ENCODE assay signal across 21 mouse cellular contexts in the genomic region with DNA sequence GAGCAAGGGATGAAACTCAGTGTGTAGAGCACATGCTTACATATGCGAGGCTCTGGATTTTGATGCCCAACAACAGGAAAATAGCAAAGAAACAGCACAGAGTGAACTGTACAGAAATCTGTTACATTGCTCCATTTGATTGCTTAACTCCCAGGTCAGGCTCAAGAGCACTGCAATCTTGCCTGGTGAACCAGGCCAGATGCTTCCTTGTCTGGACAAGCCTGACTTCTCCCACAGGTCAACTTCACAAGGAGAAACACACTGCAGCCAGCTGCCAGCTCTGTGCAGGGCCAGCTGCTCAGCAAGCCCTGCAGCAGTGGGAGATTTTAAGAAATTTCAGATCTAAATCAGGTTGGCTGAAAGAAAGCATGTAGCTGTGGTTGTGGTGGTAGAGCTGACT.
DNase-seq lines count a peak whose midpoint lies in the region; ATAC-seq and TF ChIP-seq lines count a peak whose summit lies in the region.
"Had no signal": no experiment of that assay in that cellular context is flagged by ENCODE, and none has a peak within 500 bp of the region (broad histone marks: within the 10 kb centered on the region; RNA-seq: fewer than 3 reads in every experiment).

No protein-coding gene starts in this region.

- no peak overlapping the region for H3K27ac ChIP-seq in lung, embryonic 14.5 days (ENCODE audit: low read depth)
- H3K27ac ChIP-seq: forebrain, embryonic 10.5 days; hindbrain, embryonic 15.5 days; liver, embryonic 12.5 days; macrophage; midbrain, embryonic 13.5 days had no signal

- H3K4me2 ChIP-seq in lung, embryonic 14.5 days: no peak overlapping the region
- H3K4me2 ChIP-seq: heart, embryonic 12.5 days; hindbrain, embryonic 15.5 days; liver, embryonic 12.5 days; midbrain, embryonic 13.5 days had no signal

- no peaks in the 10 kb centered on the region for H3K36me3 ChIP-seq in lung, embryonic 14.5 days (ENCODE audit: insufficient read depth)
- H3K36me3 ChIP-seq: forebrain, embryonic 10.5 days; G1E; heart, embryonic 12.5 days; hindbrain, embryonic 15.5 days; liver, embryonic 12.5 days; midbrain, embryonic 13.5 days had no signal

- H3K4me1 ChIP-seq in lung, adult 2 months (ENCODE audit: control insufficient read depth, insufficient read depth, low read length): no peaks in the 10 kb centered on the region
- no peaks in the 10 kb centered on the region for H3K4me1 ChIP-seq in lung, embryonic 14.5 days (ENCODE audit: insufficient read depth)
- H3K4me1 ChIP-seq: forebrain, embryonic 10.5 days; heart, embryonic 12.5 days; hindbrain, embryonic 15.5 days; liver, embryonic 12.5 days; midbrain, embryonic 13.5 days had no signal

- ATAC-seq in lung, embryonic 14.5 days (ENCODE audit: insufficient read depth): no peak
- ATAC-seq: CD4-positive, CD25-positive, alpha-beta regulatory T cell, adult 4 months; liver, embryonic 12.5 days; midbrain, embryonic 13.5 days had no signal

- no peak for TF ChIP-seq POLR2A in lung, adult 2 months (IDR thresholded peaks at IDR 0.05; ENCODE audit: borderline replicate concordance, extremely low read depth, low read depth, low read length)

- no peak overlapping the region for H3K4me3 ChIP-seq in lung, adult 2 months (replicated peaks; ENCODE audit: extremely low read depth, low read depth, low read length)
- H3K4me3 ChIP-seq in lung, embryonic 14.5 days (ENCODE audit: low read depth, low read length): no peak overlapping the region
- H3K4me3 ChIP-seq: forebrain, embryonic 10.5 days; heart, embryonic 12.5 days; hindbrain, embryonic 15.5 days; liver, embryonic 12.5 days; midbrain, embryonic 13.5 days had no signal

- no peaks in the 10 kb centered on the region for H3K9me3 ChIP-seq in lung, embryonic 14.5 days (ENCODE audit: low read depth, low read length)
- H3K9me3 ChIP-seq: forebrain, embryonic 10.5 days; G1E; heart, embryonic 12.5 days; hindbrain, embryonic 15.5 days; liver, embryonic 12.5 days; midbrain, embryonic 13.5 days had no signal

- TF ChIP-seq CTCF in lung, adult 2 months (IDR thresholded peaks at IDR 0.05; ENCODE audit: insufficient read depth, low read length): no peak
- TF ChIP-seq CTCF in lung, embryonic 14.5 days (IDR thresholded peaks at IDR 0.05; ENCODE audit: low read depth): no peak

- no peaks in the 10 kb centered on the region for H3K27me3 ChIP-seq in lung, embryonic 14.5 days (ENCODE audit: insufficient read depth, low read length)
- H3K27me3 ChIP-seq: heart, embryonic 12.5 days; hindbrain, embryonic 15.5 days; liver, embryonic 12.5 days; midbrain, embryonic 13.5 days had no signal

- no peak overlapping the region for H3K9ac ChIP-seq in lung, embryonic 14.5 days
- H3K9ac ChIP-seq: heart, embryonic 12.5 days; hindbrain, embryonic 15.5 days; liver, embryonic 12.5 days; midbrain, embryonic 13.5 days had no signal

- 84% methylated on average over 1 of the region's 1 CpGs for WGBS in lung, adult 2 months
- 88% methylated on average over 1 of the region's 1 CpGs for WGBS in lung, embryonic 14.5 days

- peak; percentile 9 for DNase-seq in embryo, embryonic 11 days
- DNase-seq in embryo, embryonic 10 days (ENCODE audit: low spot score): no peak
- DNase-seq in lung, adult 18-20 months: peak; percentile 8 to 42
- DNase-seq in lung, adult 2 months: no peak
- peak; percentile 28 for DNase-seq in lung, embryonic 14.5 days
- peak; percentile 3 for DNase-seq in mesoderm, embryonic 11.5 days (ENCODE audit: low read depth, low spot score)
- no peak for DNase-seq in urinary bladder, postnatal 14 days (ENCODE audit: low spot score)
- no peak for DNase-seq in spleen, adult 18-20 months
- DNase-seq: cerebellum, postnatal 10 days; gastrocnemius, postnatal 25 days; kidney, adult 11 months; layer of hippocampus, postnatal 36 days; thymus, postnatal 4 days had no signal

Comparison
In these comparisons a context has a peak if more than half of its experiments do, and no peak if none do; other contexts are left out.
1. DNase-seq: peak in embryo, embryonic 11 days (single experiment), lung, adult 18-20 months (2 of 2), lung, embryonic 14.5 days (single experiment) and mesoderm, embryonic 11.5 days (single experiment); none in embryo, embryonic 10 days (single experiment), lung, adult 2 months (single experiment), urinary bladder, postnatal 14 days (single experiment) and spleen, adult 18-20 months (0 of 2).